Mouse (Mus musculus) bone marrow, adult 2 months (tissue): ENCODE results near the gene Ceacam15.

ENCODE experiments used
- CTCF ChIP-seq: fragments of 200-500 bp; IDR thresholded peaks from 2 replicates; pipeline ENCODE4 v1.5.1; 2011; ENCODE audit warnings: low read length, control low read depth; ENCODE audit not compliant: control insufficient read depth, insufficient read depth
- POLR2A ChIP-seq: fragments of 200-500 bp; IDR thresholded peaks from 2 replicates; pipeline ENCODE4 v1.6.1; 2011; ENCODE audit warnings: low read depth, mild to moderate bottlenecking, control low read depth, low read length, borderline replicate concordance; ENCODE audit not compliant: control insufficient read depth

- TF ChIP-seq CTCF (peak; percentile 58; the same call in 1 of the 2 replicates), POLR2A (no peak)
These were observed 23.5 kb upstream of the Ceacam15 start for GRCm38 (mm10) chr7:16699042-16699441.
